Mouse (Mus musculus): ENCODE data around the gene Gm6525. TPM values are rescaled to one million over a fixed set of nuclear protein-coding genes. Genes with fewer than 3 reads are reported as not detected.

Gene Gm6525
- polyA plus RNA-seq, 1 experiment from 2014 or later, result 0.57 TPM

DNA sequence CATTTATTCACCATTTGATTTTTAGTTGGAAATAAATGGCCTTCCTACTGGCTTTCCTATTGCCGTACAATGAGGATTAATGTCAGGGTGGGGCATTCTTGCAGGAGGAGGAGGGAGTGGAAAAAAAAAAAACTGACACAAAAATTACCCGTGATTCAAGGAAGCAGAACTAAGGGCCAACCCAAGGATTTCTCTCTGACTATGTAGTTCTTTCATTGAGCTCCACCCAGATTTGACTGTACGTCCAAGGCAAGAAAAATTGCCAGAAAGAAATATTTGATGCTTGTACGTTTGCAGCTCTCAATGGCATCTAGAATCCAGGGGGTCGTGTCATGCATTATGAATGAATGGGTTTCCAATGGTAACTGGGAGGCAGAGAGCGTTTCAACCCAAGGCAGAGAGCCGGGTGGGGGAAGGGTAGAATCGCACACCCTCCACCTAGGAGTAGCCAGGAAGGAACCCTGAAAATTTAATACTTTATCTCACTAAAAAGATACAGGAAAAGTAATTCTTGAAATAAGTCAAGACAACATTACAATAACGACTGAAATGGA lies 45.9 kb downstream of the Gm6525 start:
- H3K27ac ChIP-seq (ENCODE audit: low read length), result no peak overlapping the region
- WGBS, result 19% methylated on average over 9 of the region's 9 CpGs
- DNase-seq (ENCODE audit: low spot score) (no peak), ATAC-seq (no peak)
- no peaks in the 10 kb centered on the region for H3K27me3 ChIP-seq (replicated peaks; ENCODE audit: insufficient read depth, low read length)
- no peak overlapping the region for H3K9ac ChIP-seq (replicated peaks; ENCODE audit: low read depth)
- H3K36me3 ChIP-seq (ENCODE audit: insufficient read depth, low read length), result no peaks in the 10 kb centered on the region
- H3K4me1 ChIP-seq (ENCODE audit: insufficient read depth, low read depth, low read length), result no peaks in the 10 kb centered on the region
- peak overlapping the region; percentile 41; the same call in 1 of the 2 replicates for H3K4me2 ChIP-seq (replicated peaks; ENCODE audit: low read depth, low read length)
- H3K4me3 ChIP-seq (ENCODE audit: low read depth, low read length), result no peak overlapping the region
- H3K9me3 ChIP-seq (ENCODE audit: low read length), result no peaks in the 10 kb centered on the region
- TF ChIP-seq EP300 (IDR thresholded peaks at IDR 0.05), result no peak
- TF ChIP-seq CTCF (IDR thresholded peaks at IDR 0.05), result no peak

DNA sequence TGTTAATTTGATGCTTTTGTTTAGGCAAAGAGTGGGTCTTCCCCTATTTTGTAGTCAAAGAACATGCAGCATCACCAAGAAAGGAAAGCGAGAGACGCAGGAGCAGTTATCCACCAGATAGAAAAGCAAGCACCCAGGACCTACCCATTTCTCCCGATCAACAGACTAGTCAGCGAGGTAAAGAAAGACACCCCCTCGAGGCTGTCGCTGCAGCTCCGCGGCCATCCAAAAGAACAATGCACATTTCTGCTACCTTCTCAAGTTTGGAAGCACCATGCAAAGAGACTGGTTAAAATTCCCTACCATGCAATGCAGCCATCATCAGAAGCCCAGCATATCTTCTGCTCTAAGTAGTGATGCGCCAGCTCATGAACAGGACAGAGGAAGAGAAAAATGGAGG lies 46.4 kb downstream of the Gm6525 start:
- 5% methylated on average over 9 of the region's 9 CpGs for WGBS
- DNase-seq (ENCODE audit: low spot score) (no peak), ATAC-seq (no peak)

DNA sequence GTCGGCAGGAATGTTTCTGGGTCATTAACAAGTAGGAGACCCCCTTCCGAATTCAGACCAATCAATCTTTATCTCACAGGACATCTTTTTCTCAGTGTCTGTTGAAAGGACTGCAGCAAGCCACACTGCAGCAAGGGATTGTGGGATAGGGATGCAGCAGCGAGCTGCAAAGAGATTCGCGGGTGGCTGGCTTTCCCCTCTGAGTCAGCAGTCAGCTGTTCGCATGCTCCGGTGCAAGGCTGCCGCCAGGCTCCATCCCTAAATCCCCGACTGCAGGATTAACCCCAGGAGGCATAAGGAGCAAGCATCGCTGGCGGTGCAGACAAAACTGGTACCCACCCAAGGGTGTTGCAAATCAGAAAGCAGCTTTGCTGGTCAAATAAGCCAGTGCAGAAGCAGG lies 46.8 kb downstream of the Gm6525 start:
- no peak for ATAC-seq

More for the DNA sequence above, 46.4 kb downstream of the Gm6525 start:
- H3K4me3 ChIP-seq (ENCODE audit: low read depth, low read length), result peak overlapping the region; percentile 4; the same call in 1 of the 2 replicates
- H3K36me3 ChIP-seq (ENCODE audit: insufficient read depth, low read length), result no peaks in the 10 kb centered on the region
- H3K27ac ChIP-seq (ENCODE audit: low read length), result no peak overlapping the region
- TF ChIP-seq EP300 (IDR thresholded peaks at IDR 0.05) (no peak), CTCF (IDR thresholded peaks at IDR 0.05) (no peak)
- peak overlapping the region; percentile 41 for H3K4me2 ChIP-seq (replicated peaks; ENCODE audit: low read depth, low read length)
- no peaks in the 10 kb centered on the region for H3K27me3 ChIP-seq (replicated peaks; ENCODE audit: insufficient read depth, low read length)
- H3K9ac ChIP-seq (replicated peaks; ENCODE audit: low read depth), result no peak overlapping the region
- no peaks in the 10 kb centered on the region for H3K9me3 ChIP-seq (ENCODE audit: low read length)
- H3K4me1 ChIP-seq (ENCODE audit: insufficient read depth, low read depth, low read length), result no peaks in the 10 kb centered on the region

More for the DNA sequence above, 46.8 kb downstream of the Gm6525 start:
- WGBS, result 6% methylated on average over 11 of the region's 11 CpGs
- no peak for DNase-seq (ENCODE audit: low spot score)
- H3K27me3 ChIP-seq (replicated peaks; ENCODE audit: insufficient read depth, low read length), result no peaks in the 10 kb centered on the region
- H3K27ac ChIP-seq (ENCODE audit: low read length), result no peak overlapping the region
- H3K9me3 ChIP-seq (ENCODE audit: low read length), result no peaks in the 10 kb centered on the region
- H3K36me3 ChIP-seq (ENCODE audit: insufficient read depth, low read length), result no peaks in the 10 kb centered on the region
- H3K4me2 ChIP-seq (replicated peaks; ENCODE audit: low read depth, low read length), result peak overlapping the region; percentile 41
- H3K9ac ChIP-seq (replicated peaks; ENCODE audit: low read depth), result no peak overlapping the region
- H3K4me3 ChIP-seq (ENCODE audit: low read depth, low read length), result peak overlapping the region; percentile 12
- no peaks in the 10 kb centered on the region for H3K4me1 ChIP-seq (ENCODE audit: insufficient read depth, low read depth, low read length)
- no peak for TF ChIP-seq CTCF (IDR thresholded peaks at IDR 0.05)
- no peak for TF ChIP-seq EP300 (IDR thresholded peaks at IDR 0.05)

Other genes starting within 250 kb of the Gm6525 start
- gene Tmem131l, start 133.9 kb upstream of the Gm6525 start, polyA plus RNA-seq (2015; fragmentation: Nextera tagmentation; extraction: Ambion mirVana), result 18.4 and 21.3 TPM in 2 replicates
- 5.3 and 6.5 TPM in 2 replicates for gene Mnd1, start 18.3 kb upstream of the Gm6525 start, polyA plus RNA-seq (2015; fragmentation: Nextera tagmentation; extraction: Ambion mirVana)
- gene Trim2, start 132.8 kb downstream of the Gm6525 start, polyA plus RNA-seq (2015; fragmentation: Nextera tagmentation; extraction: Ambion mirVana), result 18.7 and 20.0 TPM in 2 replicates

Measured in lung, postnatal 0 days (tissue).